Mouse (Mus musculus) urinary bladder, postnatal 10 days (tissue): ENCODE measurements around the gene Fbxl16.
"Not testable (repeated sequence)": the region's sequence is repeated elsewhere in the genome, so short reads cannot be mapped to it uniquely, and the experiment has no call there.

Source experiments
- DNase-seq: peaks from one replicate; pipeline ENCODE4 v3.0.0; 2022; ENCODE audit warnings: low spot score

Fbxl16 gene

GRCm38 (mm10) chr17:25795609-25796092 is 13.2 kb upstream of the Fbxl16 start, which contains the start of gene AC134908.4:
Gene AC134908.4 (minus strand): TSS chr17:25795659.
- no peak for DNase-seq

- no peak for DNase-seq
Measured at GRCm38 (mm10) chr17:25796211-25796771, 12.6 kb upstream of the Fbxl16 start.

- DNase-seq, result no peak
Measured at GRCm38 (mm10) chr17:25796951-25797369, 11.9 kb upstream of the Fbxl16 start, which contains the start of gene Metrn. Gene Metrn (minus strand): TSS chr17:25797136.

- DNase-seq, result no peak
Measured at GRCm38 (mm10) chr17:25801029-25801428, 7.9 kb upstream of the Fbxl16 start.

GRCm38 (mm10) chr17:25802825-25803517 is 5.9 kb upstream of the Fbxl16 start:
- no peak for DNase-seq

- no peak for DNase-seq
Measured at GRCm38 (mm10) chr17:25806507-25806906, 2.4 kb upstream of the Fbxl16 start.

GRCm38 (mm10) chr17:25807452-25807851 is 1.4 kb upstream of the Fbxl16 start:
- not testable (repeated sequence) for DNase-seq

GRCm38 (mm10) chr17:25808028-25808427 is 857 bp upstream of the Fbxl16 start:
- DNase-seq, result no peak

GRCm38 (mm10) chr17:25809606-25810340 is 888 bp downstream of the Fbxl16 start:
- DNase-seq, result no peak

- DNase-seq, result no peak
Measured at GRCm38 (mm10) chr17:25810890-25811289, 2.0 kb downstream of the Fbxl16 start.

- DNase-seq, result no peak
Measured at GRCm38 (mm10) chr17:25813471-25813870, 4.6 kb downstream of the Fbxl16 start.

- DNase-seq, result no peak
Measured at GRCm38 (mm10) chr17:25817662-25818061, 8.8 kb downstream of the Fbxl16 start.

GRCm38 (mm10) chr17:25818851-25819780 is 10.2 kb downstream of the Fbxl16 start:
- no peak for DNase-seq

GRCm38 (mm10) chr17:25823452-25823851 is 14.6 kb downstream of the Fbxl16 start, which contains the start of gene Wdr24:
Gene Wdr24 (plus strand): TSS chr17:25823627.
- no peak for DNase-seq

GRCm38 (mm10) chr17:25824362-25825142 is 15.7 kb downstream of the Fbxl16 start:
- DNase-seq, result no peak

- no peak for DNase-seq
Measured at GRCm38 (mm10) chr17:25825311-25825710, 16.4 kb downstream of the Fbxl16 start.

GRCm38 (mm10) chr17:25825984-25826570 is 17.2 kb downstream of the Fbxl16 start:
- DNase-seq, result no peak

GRCm38 (mm10) chr17:25827011-25827410 is 18.1 kb downstream of the Fbxl16 start:
- no peak for DNase-seq

GRCm38 (mm10) chr17:25827546-25828222 is 18.8 kb downstream of the Fbxl16 start:
- no peak for DNase-seq

GRCm38 (mm10) chr17:25828223-25828594 is 19.3 kb downstream of the Fbxl16 start:
- DNase-seq, result no peak
